8 mouse cellular contexts compared by ENCODE assay signal in the genomic region with DNA sequence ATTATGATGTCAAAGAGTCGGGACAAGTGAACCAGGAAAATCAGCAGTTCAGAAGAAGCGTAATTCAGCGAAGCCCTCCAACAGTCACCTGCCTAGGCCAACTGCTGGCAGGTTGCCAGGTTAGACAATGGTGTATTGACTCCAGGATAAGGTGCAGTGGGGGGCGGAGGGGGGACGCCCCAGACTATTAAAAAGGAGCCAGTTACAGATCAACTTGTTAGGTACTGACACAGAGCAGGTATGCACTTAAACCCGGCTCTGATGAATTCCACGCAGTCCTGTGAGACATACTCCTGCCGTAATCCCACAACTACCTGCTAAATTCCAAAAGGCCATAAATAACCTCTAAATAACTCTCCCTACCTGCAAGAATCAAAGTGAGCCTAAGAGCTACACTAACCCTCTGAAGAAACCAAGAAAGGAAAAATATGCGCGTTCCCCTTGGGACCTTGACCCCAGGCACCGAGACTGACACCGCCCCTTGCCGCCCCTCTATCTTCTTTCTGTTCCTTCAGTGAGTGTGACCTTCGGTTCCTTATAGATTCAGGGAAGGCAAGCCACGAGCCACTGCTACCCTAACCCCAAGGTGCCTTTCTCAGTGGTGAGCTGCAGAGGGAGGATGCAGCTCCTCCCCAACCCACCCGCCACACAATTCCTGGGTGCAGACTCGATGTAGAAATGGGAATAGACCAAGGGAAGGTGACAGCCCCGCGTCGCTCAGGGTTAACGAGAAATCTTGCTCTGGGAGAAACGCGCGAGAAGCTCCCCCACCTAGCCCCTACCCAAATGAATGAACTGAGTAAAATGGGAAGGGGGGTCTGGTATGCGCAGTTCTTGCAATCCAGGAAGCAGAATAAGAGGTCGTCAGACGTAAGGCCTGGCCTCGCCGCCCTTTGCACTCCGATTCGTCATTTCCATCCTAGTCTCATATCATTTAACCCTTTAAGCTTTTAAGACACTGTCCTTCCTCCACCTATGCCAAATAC. TPM values are rescaled to one million over a fixed set of nuclear protein-coding genes. Genes with fewer than 3 reads are reported as not detected.
A peak's percentile ranks its signal among the peaks of the same experiment; 100 is the strongest.
DNase-seq lines count a peak whose midpoint lies in the region; ATAC-seq lines count a peak whose summit lies in the region.

No protein-coding gene starts in this region.

- DNase-seq in adrenal gland, postnatal 25 days, result peak; percentile 52
- DNase-seq in kidney, postnatal 10 days, result peak; percentile 80
- peak; percentile 48 for DNase-seq in testis, postnatal 14 days (ENCODE audit: low spot score)

- peak overlapping the region; percentile 88 for H3K4me2 ChIP-seq in heart, embryonic 14.5 days (ENCODE audit: low read length)
- H3K4me2 ChIP-seq in liver, embryonic 16.5 days (ENCODE audit: low read depth, low read length), result peak overlapping the region; percentile 57
- H3K4me2 ChIP-seq in neural tube, embryonic 13.5 days, result peak overlapping the region; percentile 98

- peak; percentile 18 for ATAC-seq in CD4-positive, CD25-positive, alpha-beta regulatory T cell, adult 4 months
- ATAC-seq in heart, embryonic 14.5 days (ENCODE audit: insufficient number of reproducible peaks, insufficient read depth, low FRiP score, low read depth), result no peak
- ATAC-seq in liver, embryonic 16.5 days (ENCODE audit: low read depth), result no peak
- ATAC-seq in neural tube, embryonic 13.5 days (ENCODE audit: low read depth), result peak; percentile 29

- H3K9me3 ChIP-seq in erythroblast, embryonic 14.5 days (ENCODE audit: control insufficient read depth, low read length), result no peaks in the 10 kb centered on the region
- H3K9me3 ChIP-seq in heart, embryonic 14.5 days (ENCODE audit: control insufficient read depth, low read length), result no peaks in the 10 kb centered on the region
- no peaks in the 10 kb centered on the region for H3K9me3 ChIP-seq in liver, embryonic 16.5 days (replicated peaks; ENCODE audit: control insufficient read depth, low read length)
- no peaks in the 10 kb centered on the region for H3K9me3 ChIP-seq in neural tube, embryonic 13.5 days

- H3K27ac ChIP-seq in heart, embryonic 14.5 days (replicated peaks in 1 of 2; ENCODE audit: control insufficient read depth in 1 of 2, insufficient read depth in 1 of 2, low read depth in 2 of 2, low read length in 2 of 2), result peak overlapping the region; percentile 96 to 99
- peak overlapping the region; percentile 100 for H3K27ac ChIP-seq in liver, embryonic 16.5 days (ENCODE audit: low read length)
- H3K27ac ChIP-seq in neural tube, embryonic 13.5 days (replicated peaks), result peak overlapping the region; percentile 96

- H3K9ac ChIP-seq in heart, embryonic 14.5 days (ENCODE audit: low read length), result peak overlapping the region; percentile 94
- H3K9ac ChIP-seq in liver, embryonic 16.5 days (ENCODE audit: low read depth, low read length), result peak overlapping the region; percentile 97
- peak overlapping the region; percentile 97 for H3K9ac ChIP-seq in neural tube, embryonic 13.5 days

- peaks cover 43% of the 10 kb centered on the region for H3K36me3 ChIP-seq in erythroblast, embryonic 14.5 days (ENCODE audit: control insufficient read depth)
- no peaks in the 10 kb centered on the region for H3K36me3 ChIP-seq in heart, embryonic 14.5 days (ENCODE audit: control insufficient read depth, insufficient read depth, low read length)
- 0 out of 2 replicates have a peak, but pooled peaks cover 4% of the 10 kb centered on the region for H3K36me3 ChIP-seq in liver, embryonic 16.5 days (ENCODE audit: control insufficient read depth, insufficient read depth)
- H3K36me3 ChIP-seq in neural tube, embryonic 13.5 days, result peaks cover 3% of the 10 kb centered on the region; the same call in 1 of the 2 replicates

- under 1% methylated on average over 31 of the region's 31 CpGs for WGBS in heart, embryonic 14.5 days
- WGBS in liver, embryonic 16.5 days (ENCODE audit: insufficient replicate concordance), result 1% methylated on average over 31 of the region's 31 CpGs
- under 1% methylated on average over 31 of the region's 31 CpGs for WGBS in neural tube, embryonic 13.5 days

- peaks cover 78% of the 10 kb centered on the region for H3K4me1 ChIP-seq in erythroblast, embryonic 14.5 days (ENCODE audit: control insufficient read depth)
- peaks cover 2 to 38% of the 10 kb centered on the region in 2 experiments; a peak in 3 of 4 replicates for H3K4me1 ChIP-seq in heart, embryonic 14.5 days (ENCODE audit: control insufficient read depth in 2 of 2, insufficient read depth in 2 of 2, low read length in 2 of 2)
- H3K4me1 ChIP-seq in liver, embryonic 16.5 days (ENCODE audit: control insufficient read depth, low read depth, low read length), result peaks cover 51% of the 10 kb centered on the region
- peaks cover 45% of the 10 kb centered on the region for H3K4me1 ChIP-seq in neural tube, embryonic 13.5 days (replicated peaks)

- peak overlapping the region; percentile 70 for H3K4me3 ChIP-seq in erythroblast, embryonic 14.5 days (replicated peaks)
- peak overlapping the region; percentile 82 to 88 for H3K4me3 ChIP-seq in heart, embryonic 14.5 days (ENCODE audit: control insufficient read depth in 1 of 2, insufficient read depth in 1 of 2, low read depth in 1 of 2, low read length in 2 of 2)
- peak overlapping the region; percentile 93 for H3K4me3 ChIP-seq in liver, embryonic 16.5 days (ENCODE audit: low read depth, low read length)
- peak overlapping the region; percentile 95 for H3K4me3 ChIP-seq in neural tube, embryonic 13.5 days

- no peaks in the 10 kb centered on the region for H3K27me3 ChIP-seq in erythroblast, embryonic 14.5 days (ENCODE audit: control insufficient read depth)
- no peaks in the 10 kb centered on the region for H3K27me3 ChIP-seq in heart, embryonic 14.5 days (ENCODE audit: control insufficient read depth, insufficient read depth, low read length)
- H3K27me3 ChIP-seq in liver, embryonic 16.5 days (ENCODE audit: control insufficient read depth, insufficient read depth, low read depth, low read length), result no peaks in the 10 kb centered on the region
- H3K27me3 ChIP-seq in neural tube, embryonic 13.5 days, result no peaks in the 10 kb centered on the region

RNA-seq across cellular contexts. Expression of a gene that starts 0.9 kb away (rescaled TPM):
- 10 to 100 TPM; 80.2 to 87.2 TPM for polyA plus RNA-seq in CD4-positive, CD25-positive, alpha-beta regulatory T cell, adult 4 months (2017; shearing (Covaris generic))
- total RNA-seq in adrenal gland, postnatal 25 days (2021), result 268 and 379 TPM in 2 replicates
- polyA plus RNA-seq in erythroblast, embryonic 14.5 days (2012), result 3.4 and 4.8 TPM in 2 replicates
- polyA plus RNA-seq in heart, embryonic 14.5 days (2014; fragmentation: Nextera tagmentation; extraction: Ambion mirVana), result 172 and 177 TPM in 2 replicates
- 87.5 and 96.5 TPM in 2 replicates for polyA plus RNA-seq in liver, embryonic 16.5 days (2015; fragmentation: Nextera tagmentation; extraction: Ambion mirVana)
- 140 and 158 TPM in 2 replicates for polyA plus RNA-seq in neural tube, embryonic 13.5 days (2015; fragmentation: Nextera tagmentation; extraction: Ambion mirVana)

RNA-seq across cellular contexts. Expression of a gene that starts 51.1 kb away (rescaled TPM):
- 10 to 100 TPM; 23.6 to 24.4 TPM for polyA plus RNA-seq in CD4-positive, CD25-positive, alpha-beta regulatory T cell, adult 4 months (2017; shearing (Covaris generic))
- total RNA-seq in adrenal gland, postnatal 25 days (2021), result 31.9 and 38.1 TPM in 2 replicates
- 0.25 and 0.38 TPM in 2 replicates for polyA plus RNA-seq in erythroblast, embryonic 14.5 days (2012)
- 17.0 and 17.9 TPM in 2 replicates for polyA plus RNA-seq in heart, embryonic 14.5 days (2014; fragmentation: Nextera tagmentation; extraction: Ambion mirVana)
- polyA plus RNA-seq in liver, embryonic 16.5 days (2015; fragmentation: Nextera tagmentation; extraction: Ambion mirVana), result 10.4 and 10.8 TPM in 2 replicates
- polyA plus RNA-seq in neural tube, embryonic 13.5 days (2015; fragmentation: Nextera tagmentation; extraction: Ambion mirVana), result 24.2 and 27.8 TPM in 2 replicates

Comparison
In these comparisons a context has a peak if more than half of its experiments do, and no peak if none do; other contexts are left out.
1. ATAC-seq: peak in CD4-positive, CD25-positive, alpha-beta regulatory T cell, adult 4 months (single experiment) and neural tube, embryonic 13.5 days (single experiment); none in heart, embryonic 14.5 days (single experiment) and liver, embryonic 16.5 days (single experiment).
2. RNA of a gene that starts 0.9 kb away (polyA plus RNA-seq): 172 to 177 TPM in heart, embryonic 14.5 days, 140 to 158 TPM in neural tube, embryonic 13.5 days, 87.5 to 96.5 TPM in liver, embryonic 16.5 days and 80.2 to 87.2 TPM in CD4-positive, CD25-positive, alpha-beta regulatory T cell, adult 4 months; 3.4 to 4.8 TPM in erythroblast, embryonic 14.5 days; every median in the first group is over 10 times any median in the second.
3. Peak in every context shown above with its lines, with median percentiles within 50 percentile points of each other: DNase-seq, H3K4me3 ChIP-seq, H3K27ac ChIP-seq, H3K4me2 ChIP-seq and H3K9ac ChIP-seq.